Mouse (Mus musculus): ENCODE measurements at regions not wholly inside any gene's neighbourhood (a gene's known extent, or its start where the extent isn't known, plus 50 kb on each side); places are given as distances from the start of the nearest gene placed in this dataset.
A peak's percentile ranks its signal among the peaks of the same experiment; 100 is the strongest.

GRCm38 (mm10) chr11:112095009-112095408, 687.0 kb upstream of the Sox9 start:
- DNase-seq (ENCODE audit: low spot score in 2 of 2): no peak

- no peak for DNase-seq (ENCODE audit: low spot score in 2 of 2)
Measured at GRCm38 (mm10) chr11:112098161-112098560, 683.9 kb upstream of the Sox9 start.

- DNase-seq (ENCODE audit: low spot score in 2 of 2): no peak
Measured at GRCm38 (mm10) chr11:112103252-112103651, 678.8 kb upstream of the Sox9 start.

GRCm38 (mm10) chr11:112106891-112107290, 675.1 kb upstream of the Sox9 start:
- no peak for DNase-seq (ENCODE audit: low spot score in 2 of 2)

GRCm38 (mm10) chr11:112107314-112107713, 674.7 kb upstream of the Sox9 start:
- peak in 1 of 2 experiments; percentile 50 for DNase-seq (ENCODE audit: low spot score in 2 of 2)

GRCm38 (mm10) chr11:112121026-112121425, 661.0 kb upstream of the Sox9 start:
- peak in 1 of 2 experiments; percentile 11 for DNase-seq (ENCODE audit: low spot score in 2 of 2)

GRCm38 (mm10) chr11:112121831-112122230, 660.2 kb upstream of the Sox9 start:
- no peak for DNase-seq (ENCODE audit: low spot score in 2 of 2)

GRCm38 (mm10) chr11:112125249-112125933, 656.6 kb upstream of the Sox9 start:
- DNase-seq (ENCODE audit: low spot score in 2 of 2): no peak

- DNase-seq (ENCODE audit: low spot score in 2 of 2): no peak
Measured at GRCm38 (mm10) chr11:112130090-112130489, 651.9 kb upstream of the Sox9 start.

- DNase-seq (ENCODE audit: low spot score in 2 of 2): no peak
Measured at GRCm38 (mm10) chr11:112137401-112138020, 644.5 kb upstream of the Sox9 start.

- DNase-seq (ENCODE audit: low spot score in 2 of 2): no peak
Measured at GRCm38 (mm10) chr11:112140058-112140457, 642.0 kb upstream of the Sox9 start.

GRCm38 (mm10) chr11:112140495-112140894, 641.5 kb upstream of the Sox9 start:
- no peak for DNase-seq (ENCODE audit: low spot score in 2 of 2)

- no peak for DNase-seq (ENCODE audit: low spot score in 2 of 2)
Measured at GRCm38 (mm10) chr11:112140912-112141311, 641.1 kb upstream of the Sox9 start.

GRCm38 (mm10) chr11:112152051-112152450, 630.0 kb upstream of the Sox9 start:
- no peak for DNase-seq (ENCODE audit: low spot score in 2 of 2)

GRCm38 (mm10) chr11:112153198-112153597, 628.8 kb upstream of the Sox9 start:
- no peak for DNase-seq (ENCODE audit: low spot score in 2 of 2)

- no peak for DNase-seq (ENCODE audit: low spot score in 2 of 2)
Measured at GRCm38 (mm10) chr11:112154712-112155319, 627.2 kb upstream of the Sox9 start.

- DNase-seq (ENCODE audit: low spot score in 2 of 2): no peak
Measured at GRCm38 (mm10) chr11:112155339-112155955, 626.6 kb upstream of the Sox9 start.

GRCm38 (mm10) chr11:112163681-112164265, 618.3 kb upstream of the Sox9 start:
- no peak for DNase-seq (ENCODE audit: low spot score in 2 of 2)

GRCm38 (mm10) chr11:112173585-112173984, 608.4 kb upstream of the Sox9 start:
- DNase-seq (ENCODE audit: low spot score in 2 of 2): no peak

- DNase-seq (ENCODE audit: low spot score in 2 of 2): no peak
Measured at GRCm38 (mm10) chr11:112175302-112175701, 606.7 kb upstream of the Sox9 start.

- DNase-seq (ENCODE audit: low spot score in 2 of 2): no peak
Measured at GRCm38 (mm10) chr11:112180666-112181065, 601.4 kb upstream of the Sox9 start.

Data from left cerebral cortex, adult 8-10 months (tissue).